Mouse (Mus musculus): ENCODE data around the gene Batf3. TPM values are rescaled to one million over a fixed set of nuclear protein-coding genes. Genes with fewer than 3 reads are reported as not detected.

The Batf3 gene
- 4.8 and 5.2 TPM in 2 replicates for polyA plus RNA-seq (2016; fragmentation: Nextera tagmentation; extraction: Ambion mirVana)

DNA sequence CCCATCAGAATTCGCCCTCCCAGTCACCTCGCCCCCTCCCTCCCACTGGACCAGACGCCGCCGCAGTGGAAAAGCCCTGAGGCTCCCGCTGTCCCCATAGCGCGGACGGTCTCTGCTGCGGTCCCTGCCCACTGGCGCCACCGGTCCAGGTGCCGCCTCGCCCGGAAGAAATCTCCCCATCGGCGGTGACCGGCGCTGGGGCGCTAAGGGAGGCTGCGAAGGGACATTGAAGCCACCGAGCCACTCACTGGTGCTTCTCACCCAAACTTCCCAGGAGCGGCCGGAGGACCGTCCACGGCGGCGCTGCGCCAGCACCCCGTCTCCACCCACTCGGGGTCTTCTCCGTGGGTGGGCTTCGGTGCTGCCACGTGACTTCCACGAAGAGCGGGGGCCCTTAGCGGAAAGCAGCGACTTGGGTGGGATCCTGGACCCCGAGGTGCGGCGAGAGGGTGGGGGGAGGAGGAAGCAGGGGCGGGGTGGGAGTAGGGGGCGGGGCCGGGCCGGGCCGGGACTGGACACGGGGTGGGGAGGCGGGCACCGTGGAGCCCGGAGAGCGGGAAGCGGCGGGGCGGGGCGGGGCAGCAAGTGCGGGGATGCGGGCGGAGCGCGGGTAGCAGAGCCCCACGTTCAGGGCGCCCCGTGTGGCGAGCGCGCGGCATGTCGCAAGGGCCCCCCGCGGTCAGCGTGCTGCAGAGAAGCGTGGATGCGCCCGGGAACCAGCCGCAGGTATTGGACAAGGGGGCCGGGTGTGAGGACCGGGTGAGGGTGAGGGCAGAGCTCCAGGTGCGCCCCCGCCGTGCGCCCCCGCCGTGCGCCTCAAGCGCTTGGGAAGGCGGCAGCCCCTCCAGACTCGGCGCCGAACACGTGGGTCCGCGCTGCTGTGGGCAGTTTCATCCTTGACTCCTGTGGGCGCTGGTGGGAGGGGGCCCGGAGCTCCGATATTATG, at the start of gene Batf3:
Gene Batf3, plus strand, starts transcription at position 46 of the 946 bp plus-strand sequence.
- peaks cover 58% of the 10 kb centered on the region for H3K27me3 ChIP-seq (ENCODE audit: insufficient read depth, poor library complexity, severe bottlenecking)
- WGBS, result under 1% methylated on average over 95 of the region's 95 CpGs
- no peaks in the 10 kb centered on the region for H3K36me3 ChIP-seq
- H3K4me3 ChIP-seq, result peak within 1 kb of the TSS; percentile 76
- H3K9me3 ChIP-seq, result no peaks in the 10 kb centered on the region; the same call in 1 of the 2 replicates
- peak; percentile 55 for DNase-seq (ENCODE audit: low spot score)
- peaks cover 21% of the 10 kb centered on the region for H3K4me1 ChIP-seq (replicated peaks)
- peak within 1 kb of the TSS; percentile 78 for H3K27ac ChIP-seq

DNA sequence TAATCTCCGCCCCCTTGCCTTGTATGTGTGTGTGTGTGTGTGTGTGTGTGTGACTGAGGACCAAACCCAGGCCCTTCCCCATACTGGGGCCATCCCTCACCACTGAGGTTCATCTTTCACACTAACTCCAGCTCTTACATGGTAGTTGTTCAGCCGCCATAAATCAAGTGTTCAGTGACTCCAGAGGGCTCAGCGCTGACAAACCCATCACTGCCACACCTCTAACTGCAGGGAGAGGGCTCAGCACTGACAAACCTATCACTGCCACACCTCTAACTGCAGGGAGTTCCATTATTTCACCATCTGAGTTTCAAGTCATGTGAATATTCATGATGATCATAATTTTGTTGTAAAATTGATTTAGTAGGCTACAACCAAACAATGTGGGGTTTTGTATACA, 44.1 kb upstream of the Batf3 start:
- Histone ChIP-seq H3K27me3 (ENCODE audit: insufficient read depth, poor library complexity, severe bottlenecking) (no peaks in the 10 kb centered on the region), H3K4me3 (no peak overlapping the region), H3K27ac (no peak overlapping the region), H3K36me3 (no peaks in the 10 kb centered on the region), H3K9me3 (no peaks in the 10 kb centered on the region), H3K4me1 (replicated peaks) (no peaks in the 10 kb centered on the region)
- no peak for DNase-seq (ENCODE audit: low spot score)
- WGBS, result 89% methylated on average over 3 of the region's 3 CpGs

DNA sequence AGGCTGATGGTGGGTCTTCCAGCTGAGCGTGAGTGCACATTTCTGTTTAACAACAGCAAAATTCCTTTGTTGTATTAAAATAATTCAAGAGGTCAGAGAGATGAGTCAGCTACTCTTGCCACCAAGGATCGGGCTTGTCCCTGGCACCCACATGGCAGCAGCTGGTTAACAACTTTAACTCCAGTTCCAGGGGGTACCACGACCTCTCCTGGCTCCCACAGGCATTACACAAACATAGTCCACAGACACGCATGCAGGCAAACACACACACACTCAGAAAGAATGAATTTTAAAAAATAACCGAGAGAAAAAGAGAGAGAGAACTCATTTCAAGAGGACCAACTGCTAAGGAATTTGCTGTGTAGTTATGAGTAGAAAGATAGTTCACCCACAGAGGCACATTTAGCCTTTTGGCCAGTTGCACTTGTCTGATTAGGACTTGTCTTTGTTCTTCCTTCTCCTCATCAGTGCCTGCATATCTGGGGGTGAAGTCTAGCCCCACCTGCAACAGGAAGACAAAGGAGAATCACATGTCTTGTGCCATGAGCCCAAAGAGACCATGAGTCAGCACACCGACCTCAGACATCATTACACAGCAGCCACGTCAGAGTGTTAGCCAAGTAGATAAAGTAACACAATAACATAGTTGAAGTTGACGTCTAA, 42.6 kb upstream of the Batf3 start:
- WGBS, result 77% methylated on average over 8 of the region's 8 CpGs
- H3K27ac ChIP-seq, result no peak overlapping the region
- DNase-seq (ENCODE audit: low spot score), result no peak
- no peak overlapping the region for H3K4me3 ChIP-seq
- H3K9me3 ChIP-seq, result no peaks in the 10 kb centered on the region
- H3K36me3 ChIP-seq, result no peaks in the 10 kb centered on the region
- no peaks in the 10 kb centered on the region for H3K4me1 ChIP-seq (replicated peaks)
- no peaks in the 10 kb centered on the region for H3K27me3 ChIP-seq (ENCODE audit: insufficient read depth, poor library complexity, severe bottlenecking)

DNA sequence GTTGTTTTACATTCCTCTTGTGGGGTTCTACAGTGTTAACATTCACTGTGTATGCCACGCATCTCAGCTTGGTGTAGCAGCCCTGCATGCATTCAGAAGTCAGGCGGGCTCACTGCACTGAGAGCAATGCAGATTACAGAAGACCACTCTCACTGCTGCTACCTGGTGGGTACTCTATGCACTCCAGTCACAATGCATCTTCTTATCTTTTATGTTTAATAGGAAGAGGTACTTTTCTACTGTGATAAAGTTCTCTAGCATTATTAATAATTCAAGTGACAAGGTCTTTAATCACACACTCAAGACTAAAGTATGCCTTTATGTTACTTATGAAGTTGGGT, 42.1 kb upstream of the Batf3 start:
- no peaks in the 10 kb centered on the region for H3K36me3 ChIP-seq
- WGBS, result 78% methylated on average over 2 of the region's 2 CpGs
- H3K4me1 ChIP-seq (replicated peaks), result no peaks in the 10 kb centered on the region
- H3K4me3 ChIP-seq, result no peak overlapping the region
- no peaks in the 10 kb centered on the region for H3K27me3 ChIP-seq (ENCODE audit: insufficient read depth, poor library complexity, severe bottlenecking)
- no peak for DNase-seq (ENCODE audit: low spot score)
- no peak overlapping the region for H3K27ac ChIP-seq
- H3K9me3 ChIP-seq, result no peaks in the 10 kb centered on the region

DNA sequence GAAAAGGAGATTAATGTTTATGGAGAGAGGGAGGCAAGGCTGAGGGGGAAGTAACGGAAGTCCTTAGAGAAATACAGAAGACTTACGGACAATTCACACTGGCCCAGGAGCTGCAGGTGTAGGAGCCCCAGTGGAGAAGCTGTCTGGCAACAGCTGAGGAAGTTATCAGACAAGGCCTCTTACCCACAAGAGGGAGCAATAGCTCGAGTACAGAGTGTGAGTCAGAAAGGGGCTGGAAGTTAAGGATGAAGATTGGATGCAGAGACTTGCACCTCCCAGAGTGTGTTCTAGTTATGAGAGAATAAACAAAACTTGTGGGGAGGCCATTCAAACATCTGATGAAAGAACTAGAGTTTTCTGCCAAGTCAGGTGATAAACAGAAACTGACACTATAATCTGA, 40.2 kb upstream of the Batf3 start:
- no peaks in the 10 kb centered on the region for H3K36me3 ChIP-seq
- WGBS, result 67% methylated on average over 3 of the region's 3 CpGs
- H3K4me3 ChIP-seq, result no peak overlapping the region
- H3K27me3 ChIP-seq (ENCODE audit: insufficient read depth, poor library complexity, severe bottlenecking), result no peaks in the 10 kb centered on the region; the same call in 1 of the 2 replicates
- no peaks in the 10 kb centered on the region for H3K9me3 ChIP-seq
- H3K27ac ChIP-seq, result no peak overlapping the region
- DNase-seq (ENCODE audit: low spot score), result no peak
- H3K4me1 ChIP-seq (replicated peaks), result peaks cover 9% of the 10 kb centered on the region

DNA sequence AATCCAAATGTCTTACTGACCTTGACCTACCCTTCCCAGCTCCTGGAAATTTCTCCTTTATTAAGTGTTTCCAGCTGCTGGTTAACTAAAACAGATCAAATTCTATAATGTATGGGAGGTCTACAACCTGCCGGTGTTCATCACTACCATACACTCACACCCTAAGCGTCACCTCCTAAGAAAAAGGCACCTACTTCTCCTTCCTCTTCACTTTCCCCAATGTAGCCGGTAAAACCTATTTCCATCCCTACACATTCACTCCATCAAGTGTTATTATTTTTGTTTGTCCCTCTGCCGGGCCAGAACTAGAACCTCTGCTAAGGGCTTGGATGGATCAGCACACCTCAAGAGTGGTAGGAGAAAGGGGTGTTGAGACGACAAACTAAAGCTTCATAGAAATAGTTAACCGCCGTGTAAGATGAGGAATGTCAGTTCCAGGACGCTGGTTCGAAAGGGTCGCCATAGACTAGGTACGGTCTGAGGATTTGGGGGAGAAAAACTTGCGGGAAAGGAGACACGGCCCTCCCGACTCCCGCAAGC, 35.3 kb upstream of the Batf3 start:
- 8% methylated on average over 15 of the region's 15 CpGs for WGBS
- H3K27ac ChIP-seq, result peak overlapping the region; percentile 95

DNA sequence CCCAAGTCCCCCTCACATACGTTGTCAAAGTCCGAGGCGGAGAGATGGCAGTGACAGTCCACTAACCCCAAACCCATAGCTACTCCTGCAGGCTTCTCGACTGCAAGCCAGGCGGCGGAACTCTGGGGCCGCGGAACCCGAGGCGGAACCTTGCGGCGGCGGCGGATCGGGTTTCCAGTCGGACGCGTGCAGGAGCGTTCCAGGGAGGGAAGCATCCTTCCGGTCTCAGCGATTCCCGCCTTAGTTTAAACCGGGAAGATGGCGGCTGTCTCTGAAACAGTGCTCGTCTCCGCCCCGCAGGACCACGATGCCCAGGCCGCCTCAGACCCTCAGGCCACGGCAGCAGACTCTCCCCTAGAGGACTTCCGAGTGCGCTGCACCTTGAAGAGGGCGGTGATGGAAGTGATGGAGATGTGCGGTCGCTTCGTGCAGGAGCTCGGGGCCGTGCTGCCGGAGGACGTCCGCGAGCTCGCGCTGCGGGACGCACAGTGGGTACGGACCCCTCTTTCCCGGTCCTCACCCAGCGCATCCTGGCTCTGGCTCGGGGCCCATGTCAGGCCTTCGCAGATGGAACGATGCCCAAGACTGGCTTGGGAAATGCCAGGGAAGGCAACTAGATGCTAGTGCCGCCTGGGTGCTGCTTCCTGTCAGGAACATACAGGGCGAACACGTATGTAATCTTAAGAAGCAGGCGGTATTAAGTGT, 34.7 kb upstream of the Batf3 start, which contains the start of the genes Tatdn3 and Nsl1:
Gene Tatdn3, minus strand, starts transcription at position 152 of the 705 bp plus-strand sequence.
Gene Nsl1, plus strand, starts transcription at position 232 of the 705 bp plus-strand sequence.
- H3K27ac ChIP-seq, result peak within 1 kb of the TSS; percentile 95
- no peaks in the 10 kb centered on the region; the same call in 1 of the 2 replicates for H3K27me3 ChIP-seq (ENCODE audit: insufficient read depth, poor library complexity, severe bottlenecking)
- H3K4me3 ChIP-seq, result peak within 1 kb of the TSS; percentile 88
- peaks cover 27% of the 10 kb centered on the region for H3K4me1 ChIP-seq (replicated peaks)
- peak; percentile 88 for DNase-seq (ENCODE audit: low spot score)
- H3K9me3 ChIP-seq, result no peaks in the 10 kb centered on the region
- WGBS, result under 1% methylated on average over 56 of the region's 56 CpGs
- peaks cover 33% of the 10 kb centered on the region for H3K36me3 ChIP-seq

More for the DNA sequence above, 35.3 kb upstream of the Batf3 start:
- H3K4me1 ChIP-seq (replicated peaks), result peaks cover 27% of the 10 kb centered on the region
- peaks cover 27% of the 10 kb centered on the region for H3K36me3 ChIP-seq
- H3K4me3 ChIP-seq, result peak overlapping the region; percentile 88
- no peak for DNase-seq (ENCODE audit: low spot score)
- H3K27me3 ChIP-seq (ENCODE audit: insufficient read depth, poor library complexity, severe bottlenecking), result no peaks in the 10 kb centered on the region; the same call in 1 of the 2 replicates
- no peaks in the 10 kb centered on the region for H3K9me3 ChIP-seq

DNA sequence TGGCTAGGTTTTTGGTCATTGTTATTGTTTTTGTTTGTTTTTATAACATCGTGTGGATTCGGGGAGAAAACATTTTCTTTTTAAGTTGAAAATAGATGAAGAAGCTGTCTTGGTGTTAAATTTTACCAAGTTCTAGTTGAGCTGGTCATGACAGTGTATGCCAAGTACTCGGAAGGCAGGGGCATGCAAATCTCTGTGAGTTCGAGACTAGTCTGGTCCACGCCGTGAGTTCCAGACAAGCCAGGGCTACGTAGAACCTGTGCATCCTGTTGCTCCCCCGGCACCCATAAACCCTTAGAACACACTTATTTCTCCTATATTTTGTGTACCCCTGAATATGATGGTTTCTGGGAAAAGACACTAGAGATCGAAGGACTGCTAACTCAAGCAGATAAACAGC, 33.9 kb upstream of the Batf3 start:
- Histone ChIP-seq H3K4me3 (peak overlapping the region; percentile 88), H3K9me3 (no peaks in the 10 kb centered on the region), H3K27ac (no peak overlapping the region), H3K36me3 (peaks cover 41% of the 10 kb centered on the region), H3K27me3 (ENCODE audit: insufficient read depth, poor library complexity, severe bottlenecking) (no peaks in the 10 kb centered on the region; the same call in 1 of the 2 replicates), H3K4me1 (replicated peaks) (peaks cover 27% of the 10 kb centered on the region)
- no peak for DNase-seq (ENCODE audit: low spot score)
- WGBS, result 68% methylated on average over 9 of the region's 9 CpGs

DNA sequence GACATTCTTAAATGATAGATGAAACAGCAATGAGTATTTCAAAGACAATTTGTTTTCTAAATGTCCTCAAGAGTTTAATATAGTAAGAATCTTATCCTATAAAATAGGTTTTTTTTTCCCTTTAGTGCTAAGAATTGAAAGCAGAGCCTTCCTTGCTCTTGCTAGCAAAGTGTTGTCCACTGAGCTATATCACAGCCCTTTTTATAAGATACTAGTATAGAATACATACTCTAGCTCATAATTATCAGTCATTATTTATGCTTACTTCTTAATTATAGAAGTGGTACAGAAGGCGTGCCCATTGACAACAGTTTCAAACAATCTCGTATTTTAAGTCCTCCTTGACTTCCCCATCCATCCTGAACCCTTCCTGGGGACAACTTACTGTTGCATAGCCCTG, 33.1 kb upstream of the Batf3 start:
- Histone ChIP-seq H3K9me3 (no peaks in the 10 kb centered on the region), H3K27me3 (ENCODE audit: insufficient read depth, poor library complexity, severe bottlenecking) (no peaks in the 10 kb centered on the region; the same call in 1 of the 2 replicates), H3K4me3 (no peak overlapping the region; the same call in 1 of the 2 replicates), H3K27ac (no peak overlapping the region), H3K4me1 (replicated peaks) (peaks cover 27% of the 10 kb centered on the region), H3K36me3 (peaks cover 49% of the 10 kb centered on the region)
- no peak for DNase-seq (ENCODE audit: low spot score)
- WGBS, result 93% methylated on average over 2 of the region's 2 CpGs

DNA sequence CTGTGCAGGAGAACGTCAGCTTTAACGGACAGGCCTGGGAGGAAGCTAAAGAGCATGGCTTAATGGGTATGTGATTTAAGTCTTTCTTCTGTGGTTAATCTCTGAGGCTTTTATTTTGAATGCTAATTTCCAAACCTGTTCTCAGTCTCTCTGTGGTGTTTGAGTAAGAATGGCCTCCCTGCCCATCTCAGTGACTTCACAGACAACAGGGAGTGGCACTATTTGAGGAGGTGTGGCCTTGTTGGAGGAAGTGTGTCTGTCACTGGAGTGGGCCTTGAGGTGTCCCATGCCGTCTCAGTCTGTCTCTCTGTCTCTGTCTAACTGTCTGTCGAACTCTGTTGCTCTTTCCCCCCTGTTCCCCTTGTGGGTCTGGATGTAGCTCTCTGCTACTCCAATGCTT, 32.5 kb upstream of the Batf3 start:
- Histone ChIP-seq H3K4me1 (replicated peaks) (peaks cover 27% of the 10 kb centered on the region), H3K9me3 (no peaks in the 10 kb centered on the region), H3K27ac (no peak overlapping the region), H3K36me3 (peaks cover 56% of the 10 kb centered on the region), H3K27me3 (ENCODE audit: insufficient read depth, poor library complexity, severe bottlenecking) (no peaks in the 10 kb centered on the region; the same call in 1 of the 2 replicates), H3K4me3 (no peak overlapping the region)
- no peak for DNase-seq (ENCODE audit: low spot score)
- 90% methylated on average over 4 of the region's 4 CpGs for WGBS

DNA sequence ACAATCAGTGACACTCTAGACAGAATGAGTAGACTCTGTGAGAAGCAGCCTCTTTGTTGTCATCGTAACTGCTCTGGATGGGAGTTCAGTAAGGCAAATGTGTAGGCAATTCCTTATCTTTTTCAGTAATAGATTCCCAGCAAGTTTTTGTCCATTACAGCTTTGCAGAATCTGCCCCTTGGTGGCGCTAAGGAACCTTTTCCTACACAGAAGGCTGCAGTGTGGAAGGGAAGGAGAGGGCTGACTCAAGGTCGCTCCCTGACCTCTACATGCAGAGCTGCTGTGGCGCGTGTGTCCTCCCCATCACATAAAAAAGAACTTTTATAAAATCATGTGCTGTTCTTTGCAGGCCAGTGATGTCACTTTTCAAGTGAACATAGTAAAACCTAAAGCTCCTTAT, 29.3 kb upstream of the Batf3 start:
- Histone ChIP-seq H3K27me3 (ENCODE audit: insufficient read depth, poor library complexity, severe bottlenecking) (no peaks in the 10 kb centered on the region), H3K4me1 (replicated peaks) (peaks cover 15% of the 10 kb centered on the region), H3K27ac (no peak overlapping the region), H3K4me3 (no peak overlapping the region), H3K36me3 (peaks cover 88% of the 10 kb centered on the region), H3K9me3 (no peaks in the 10 kb centered on the region)
- DNase-seq (ENCODE audit: low spot score), result no peak
- WGBS, result 76% methylated on average over 5 of the region's 5 CpGs

DNA sequence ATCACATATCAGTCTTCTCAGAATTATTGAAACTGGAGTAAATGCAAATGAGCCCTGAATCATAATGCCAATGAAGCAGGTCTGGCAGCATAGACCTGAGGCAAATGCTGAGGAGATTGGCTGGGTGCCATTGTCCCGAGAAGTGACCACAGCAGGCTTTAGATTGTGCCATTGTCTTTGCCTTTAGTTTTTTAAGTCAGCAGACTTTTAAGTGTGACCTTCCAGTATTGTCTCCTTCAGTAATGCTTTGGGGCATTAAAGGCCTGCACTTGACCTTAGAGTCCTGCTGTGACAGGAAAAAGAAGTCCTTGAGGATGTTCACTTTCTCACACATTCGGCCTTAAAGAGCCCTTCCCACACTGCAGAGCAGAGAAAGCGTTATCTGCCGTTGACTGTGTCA, 27.4 kb upstream of the Batf3 start:
- no peak for DNase-seq (ENCODE audit: low spot score)
- H3K27me3 ChIP-seq (ENCODE audit: insufficient read depth, poor library complexity, severe bottlenecking), result no peaks in the 10 kb centered on the region
- H3K4me3 ChIP-seq, result no peak overlapping the region
- H3K27ac ChIP-seq, result no peak overlapping the region
- H3K36me3 ChIP-seq, result peaks cover 100% of the 10 kb centered on the region
- H3K4me1 ChIP-seq (replicated peaks), result no peaks in the 10 kb centered on the region
- 86% methylated on average over 4 of the region's 4 CpGs for WGBS
- H3K9me3 ChIP-seq, result no peaks in the 10 kb centered on the region
